Mouse (Mus musculus) kidney, postnatal 10 days (tissue): ENCODE results near the gene Sec23b.
"Not testable (repeated sequence)": the region's sequence is repeated elsewhere in the genome, so short reads cannot be mapped to it uniquely, and the experiment has no call there.

Experiments used
- DNase-seq: peaks from one replicate; pipeline ENCODE4 v3.0.0; 2021; ENCODE audit warnings: mixed read lengths

Gene Sec23b

GRCm38 (mm10) chr2:144555820-144556552, at the start of gene Sec23b:
TSS of gene Sec23b (plus strand) at chr2:144556229.
- peak; percentile 98 for DNase-seq

DNA sequence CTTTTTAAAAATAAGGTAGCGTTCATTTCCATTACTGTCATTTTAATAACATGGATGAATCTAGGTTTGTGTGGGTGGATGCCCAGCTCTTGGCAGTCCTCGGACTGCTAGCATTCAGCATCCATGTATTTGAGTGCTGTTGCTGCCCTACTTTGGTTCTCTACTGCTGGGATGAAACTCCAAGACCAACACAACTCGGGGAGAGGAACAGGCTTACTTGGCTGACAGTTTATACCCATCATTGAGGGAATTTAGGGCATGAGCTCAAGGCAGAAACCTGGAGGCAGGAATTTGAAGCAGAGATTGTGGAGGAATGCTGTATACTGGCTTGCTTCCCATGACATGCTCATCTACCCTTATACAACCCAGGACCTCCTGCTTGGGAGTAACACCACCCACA, 41.4 kb upstream of the Sec23b start:
- DNase-seq, result no peak

DNA sequence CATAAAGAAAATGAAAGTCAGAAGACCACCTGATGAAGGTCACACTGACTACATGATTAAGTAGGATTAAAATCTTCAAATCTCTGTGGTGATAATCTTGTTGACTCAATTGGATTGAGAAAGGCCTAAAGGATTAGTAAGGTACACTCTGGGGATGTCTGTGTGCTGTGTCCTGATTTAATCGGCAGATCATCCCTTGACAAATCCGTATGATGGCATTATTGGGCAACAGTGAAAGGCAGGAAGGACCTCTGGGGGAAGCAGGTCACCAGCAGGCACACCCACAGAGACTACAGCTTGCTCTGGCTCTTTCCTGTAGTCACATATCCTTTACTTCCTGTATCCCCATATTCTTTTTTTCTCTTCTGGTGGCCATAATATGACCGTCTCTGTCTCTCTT, 36.3 kb upstream of the Sec23b start:
- DNase-seq, result no peak

GRCm38 (mm10) chr2:144525856-144526255, 30.2 kb upstream of the Sec23b start:
- no peak for DNase-seq

DNA sequence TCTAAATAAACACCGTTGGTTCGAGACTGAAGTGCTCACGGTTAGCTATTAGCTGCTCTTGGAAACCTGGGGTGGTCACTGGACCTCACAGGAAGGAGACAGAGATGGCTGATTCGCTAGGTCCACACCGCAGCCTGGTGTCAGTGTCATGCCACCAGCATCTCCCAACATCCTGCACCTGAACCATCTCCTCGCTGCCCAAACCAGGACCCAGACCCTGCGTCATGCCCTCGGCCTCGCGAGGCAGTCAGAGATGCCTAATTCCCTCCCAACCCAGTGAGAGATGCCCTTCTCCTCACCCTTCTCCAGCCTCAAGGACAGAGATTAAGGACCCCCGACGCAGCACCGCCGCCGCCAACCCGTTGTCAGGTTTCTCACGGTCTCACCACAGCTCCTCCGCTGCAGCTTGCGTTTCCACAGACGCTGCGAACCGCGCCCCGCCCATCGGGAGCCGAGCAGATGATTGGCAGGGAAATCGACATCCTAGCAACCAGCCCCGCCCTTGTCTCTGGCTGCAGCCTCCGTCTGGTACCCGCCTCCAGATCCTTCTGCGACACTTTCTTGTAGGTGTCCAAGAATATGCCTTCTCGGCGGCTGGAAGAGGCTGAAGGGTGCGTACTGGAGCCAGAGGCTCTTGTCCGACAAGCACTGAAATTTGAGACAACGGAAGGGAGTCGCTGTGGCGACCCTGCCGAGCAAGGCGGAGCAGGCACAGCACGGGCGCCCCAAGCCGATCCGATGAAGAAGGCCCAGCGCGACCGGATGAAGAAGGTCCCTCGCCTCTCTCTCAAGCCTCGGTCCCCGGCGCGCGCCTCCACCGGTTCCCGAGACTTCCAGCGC, 28.8 kb upstream of the Sec23b start, which contains the start of the genes Dzank1 and Polr3f:
Gene Dzank1 (minus strand): TSS at position 434 of the 840 bp plus-strand sequence.
Gene Polr3f (plus strand): TSS at position 738 of the 840 bp plus-strand sequence.
- DNase-seq, result peak; percentile 98

- no peak for DNase-seq
Observed at GRCm38 (mm10) chr2:144527821-144528174, 28.2 kb upstream of the Sec23b start.

DNA sequence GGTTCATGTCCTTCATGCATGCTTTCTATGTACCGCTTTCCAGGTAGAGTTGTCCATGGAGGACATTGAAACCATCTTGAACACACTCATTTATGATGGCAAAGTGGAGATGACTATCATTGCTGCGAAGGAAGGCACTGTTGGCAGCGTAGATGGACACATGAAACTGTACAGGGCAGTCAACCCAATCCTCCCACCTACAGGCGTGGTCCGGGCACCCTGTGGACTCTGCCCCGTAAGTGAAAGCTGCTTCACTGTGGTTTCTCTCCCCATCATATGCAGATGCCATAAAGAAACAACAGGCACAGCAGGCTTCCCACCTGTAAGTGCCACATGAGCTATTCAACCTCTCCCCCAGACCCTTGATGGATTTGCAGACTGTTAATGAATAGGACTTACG, 18.9 kb upstream of the Sec23b start:
- peak; percentile 23 for DNase-seq

DNA sequence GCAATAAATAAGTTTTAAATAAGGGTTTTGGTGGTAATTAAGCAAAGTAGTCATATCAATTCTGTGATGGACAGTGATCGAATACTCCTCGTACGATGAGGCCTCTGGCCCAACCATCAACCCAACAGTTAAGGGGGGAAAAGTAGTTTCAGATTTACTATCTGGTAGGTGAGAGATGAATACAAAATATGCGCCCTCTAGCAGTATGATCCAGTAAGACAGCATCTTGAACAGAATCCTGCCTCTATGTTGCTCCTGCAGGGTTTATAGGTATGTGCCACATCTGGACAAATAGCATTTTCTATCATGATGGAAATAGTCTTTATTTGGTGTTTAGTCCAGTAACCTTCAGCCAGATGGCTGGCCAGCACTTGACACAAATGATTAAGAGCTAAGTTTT, 14.8 kb upstream of the Sec23b start:
- DNase-seq, result no peak

- DNase-seq, result no peak
Observed at GRCm38 (mm10) chr2:144543670-144544069, 12.4 kb upstream of the Sec23b start.

DNA sequence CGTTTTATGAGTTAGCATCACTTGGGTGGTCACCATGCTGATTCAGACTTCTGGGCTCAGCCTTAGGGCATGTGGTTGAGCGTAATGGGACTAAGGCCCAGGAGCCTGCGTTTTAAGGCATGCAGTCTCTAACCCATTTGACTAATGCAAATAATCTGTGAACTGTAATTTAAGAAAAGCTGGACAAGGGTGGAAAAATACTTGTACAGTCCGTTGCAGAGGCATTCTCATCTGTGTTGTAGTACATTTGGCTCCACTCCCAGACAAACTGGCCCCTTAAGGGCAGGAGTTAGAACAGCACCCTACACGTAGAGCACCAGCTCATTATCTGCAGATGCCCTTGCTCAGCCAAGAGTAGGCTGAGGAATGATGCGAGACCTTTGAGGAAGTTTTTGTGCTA, 11.4 kb upstream of the Sec23b start:
- peak; percentile 57 for DNase-seq

- no peak for DNase-seq
Observed at GRCm38 (mm10) chr2:144545061-144545460, 11.0 kb upstream of the Sec23b start.

DNA sequence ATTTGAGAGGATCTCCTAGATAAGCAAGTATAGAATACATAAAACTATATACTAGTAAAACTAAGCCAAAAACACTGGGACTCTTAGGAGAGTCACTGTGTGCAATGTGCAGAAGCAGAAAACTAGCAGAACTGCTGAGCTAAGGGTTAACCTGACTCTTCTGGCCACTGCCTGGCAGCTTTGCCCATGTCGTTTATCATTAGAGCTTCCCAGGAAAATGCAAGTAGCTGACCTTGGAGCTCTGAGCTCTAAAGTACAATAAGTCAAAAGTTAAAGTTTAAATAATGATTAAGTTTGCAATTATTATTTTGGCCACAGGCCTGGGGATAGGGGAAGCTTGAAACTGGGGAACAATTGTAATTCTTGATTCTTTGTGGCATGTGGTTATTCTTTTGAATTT, 10.5 kb upstream of the Sec23b start:
- peak; percentile 25 for DNase-seq

DNA sequence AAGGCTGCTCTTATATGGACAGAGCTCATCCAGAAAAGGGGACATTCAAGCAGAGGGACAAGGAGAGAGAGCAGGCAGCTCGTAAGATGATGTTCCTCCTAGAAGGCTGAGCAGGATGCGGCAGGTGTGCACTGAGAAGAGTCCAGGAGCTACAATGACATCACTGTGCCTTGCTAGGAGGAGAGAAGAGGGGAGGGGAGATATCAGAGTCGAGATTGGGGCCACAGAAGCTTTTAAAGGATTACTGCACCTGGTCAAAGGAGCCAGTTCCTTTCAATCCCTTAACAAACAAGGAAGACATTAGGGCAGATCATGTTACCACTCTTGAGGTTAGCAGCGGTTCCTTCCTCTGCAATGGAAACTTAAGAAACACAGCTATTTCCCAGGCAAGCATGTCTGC, 8.5 kb upstream of the Sec23b start:
- no peak for DNase-seq

DNA sequence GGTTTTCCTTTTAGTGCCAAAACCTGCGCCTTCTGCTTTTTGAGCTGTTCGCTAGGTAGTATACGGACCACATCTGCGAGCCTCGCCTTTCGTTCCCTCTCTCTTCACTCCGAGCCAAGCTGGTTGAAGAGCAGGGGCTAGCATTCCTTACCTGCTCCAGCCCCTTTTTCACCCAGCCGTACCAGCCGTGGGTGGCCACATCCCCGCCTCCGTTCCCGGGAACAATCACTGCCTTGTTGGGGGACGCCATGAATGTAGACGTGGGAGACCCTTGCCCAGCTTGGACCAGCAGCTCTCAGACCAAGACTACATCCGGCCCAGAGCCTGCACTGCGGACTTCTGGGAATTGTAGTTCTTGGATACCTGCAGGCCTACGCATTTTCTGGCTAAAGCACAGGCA, 5.5 kb upstream of the Sec23b start, which contains the start of gene Rbbp9:
Gene Rbbp9 (minus strand): TSS at position 341 of the 400 bp plus-strand sequence.
- DNase-seq, result peak; percentile 74

GRCm38 (mm10) chr2:144553905-144554304, 2.1 kb upstream of the Sec23b start:
- no peak for DNase-seq

DNA sequence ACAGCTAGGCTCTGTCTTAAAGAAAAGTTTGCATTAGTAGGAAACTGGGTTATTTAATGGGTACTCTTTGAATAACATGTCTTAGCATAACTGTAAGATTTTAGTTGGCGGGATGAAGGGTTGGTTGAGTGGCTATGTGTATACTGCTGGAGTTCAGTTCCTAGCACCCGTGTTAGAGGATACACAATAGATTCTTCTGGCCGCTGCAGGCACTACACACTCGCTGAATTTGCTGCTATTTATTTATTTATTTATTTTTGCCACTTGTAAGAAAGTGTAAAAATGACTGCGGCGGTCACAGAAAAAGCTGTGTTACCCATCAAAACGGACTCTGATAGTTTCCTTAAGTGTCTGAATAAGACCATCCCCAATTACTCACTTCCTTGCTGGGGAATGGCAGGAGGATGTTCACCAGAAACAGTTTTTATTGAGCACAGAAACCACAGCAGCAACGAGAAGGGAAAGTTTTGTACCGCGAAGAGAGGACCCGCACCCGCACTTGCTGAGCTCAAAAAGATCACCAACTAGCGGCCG, 676 bp upstream of the Sec23b start:
- DNase-seq, result no peak

DNA sequence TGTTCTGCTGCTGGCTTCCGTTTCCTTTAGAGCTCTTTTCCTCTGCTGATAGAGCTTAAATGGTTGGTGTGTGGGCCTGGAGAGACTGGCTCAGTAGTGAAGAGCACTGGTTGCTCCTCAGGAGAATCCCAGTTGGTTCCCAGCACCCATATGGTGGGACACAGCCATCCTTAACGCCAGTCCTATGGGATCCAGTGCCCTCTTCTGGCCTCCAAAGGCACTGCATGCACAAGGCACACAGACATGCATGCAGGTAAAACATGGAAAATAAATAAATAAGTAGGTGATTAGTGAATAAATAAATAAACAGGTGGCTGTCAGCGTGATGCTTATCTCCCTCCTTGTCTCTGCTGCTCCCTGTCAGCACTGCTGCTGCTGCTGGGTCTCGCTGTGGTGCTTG, 32.7 kb downstream of the Sec23b start:
- DNase-seq, result no peak

- DNase-seq, result not testable (repeated sequence)
Observed at GRCm38 (mm10) chr2:144593036-144593435, 37.0 kb downstream of the Sec23b start.

GRCm38 (mm10) chr2:144593951-144594651, 38.1 kb downstream of the Sec23b start, which contains the start of gene Smim26:
TSS of gene Smim26 (plus strand) at chr2:144594054.
- DNase-seq, result peak; percentile 86

GRCm38 (mm10) chr2:144598006-144598405, 42.0 kb downstream of the Sec23b start:
- DNase-seq, result no peak

- peak; percentile 94 for DNase-seq
Observed at GRCm38 (mm10) chr2:144599831-144600687, 44.0 kb downstream of the Sec23b start, which contains the start of gene Dtd1. TSS of gene Dtd1 (plus strand) at chr2:144599897.

GRCm38 (mm10) chr2:144601576-144601975, 45.5 kb downstream of the Sec23b start:
- DNase-seq, result no peak
